Mouse (Mus musculus) forebrain, embryonic 16.5 days (tissue): ENCODE results near the gene 4930407I10Rik. TPM values are rescaled to one million over a fixed set of nuclear protein-coding genes. Genes with fewer than 3 reads are reported as not detected.
A peak's percentile ranks its signal among the peaks of the same experiment; 100 is the strongest.

Experiments
- ATAC-seq: fragments of 200-750 bp; cut with Nextera tagmentation; 2 replicates; pipeline ENCODE4 v1.8.0; 2017; ENCODE audit warnings: mild to moderate bottlenecking, moderate library complexity
- H3K27ac ChIP-seq: fragments of 300-500 bp; sonication (generic); 2 replicates; pipeline ENCODE4 v1.5.1; 2014; ENCODE audit warnings: low read length, control low read depth
- H3K27me3 ChIP-seq: fragments of 300-500 bp; sonication (generic); replicated peaks from 2 replicates; pipeline ENCODE4 v1.6.1; 2014; ENCODE audit warnings: low read length; ENCODE audit not compliant: control insufficient read depth, insufficient read depth
- H3K36me3 ChIP-seq: fragments of 300-500 bp; sonication (generic); 2 replicates; pipeline ENCODE4 v1.6.1; 2014; ENCODE audit not compliant: control insufficient read depth, insufficient read depth
- H3K4me1 ChIP-seq: fragments of 300-500 bp; sonication (generic); replicated peaks from 2 replicates; pipeline ENCODE4 v1.6.1; 2014; ENCODE audit warnings: low read length; ENCODE audit not compliant: control insufficient read depth, insufficient read depth
- H3K4me2 ChIP-seq: fragments of 300-500 bp; sonication (generic); 2 replicates; pipeline ENCODE4 v1.6.1; 2014; ENCODE audit warnings: mild to moderate bottlenecking, low read length, control low read depth
- H3K4me3 ChIP-seq: fragments of 300-500 bp; sonication (generic); replicated peaks from 2 replicates; pipeline ENCODE4 v1.5.1; 2014; ENCODE audit warnings: mild to moderate bottlenecking, low read length, control low read depth
- H3K9ac ChIP-seq: fragments of 300-500 bp; sonication (generic); replicated peaks from 2 replicates; pipeline ENCODE4 v1.6.1; 2014; ENCODE audit warnings: low read depth, low read length, control low read depth
- H3K9me3 ChIP-seq: fragments of 300-500 bp; sonication (generic); 2 replicates; pipeline ENCODE4 v1.6.1; 2016; ENCODE audit warnings: low read length; ENCODE audit not compliant: control insufficient read depth
- WGBS: fragments of 180-500 bp; shearing (Covaris S2); extraction: QIAGEN DNeasy Blood & Tissue Kit; methylation state at CpG from one replicate; pipeline ENCODE4 v1.1.7; 2014; 5-methylcytosine and 5-hydroxymethylcytosine counted together
- polyA plus RNA-seq: library from polyadenylated mRNA; unstranded; fragments of >200 nt; fragmentation: Nextera tagmentation; extraction: Ambion mirVana; gene quantifications from 2 replicates; pipeline ENCODE4 v1.2.1, GENCODE M21; 2015

4930407I10Rik gene
- polyA plus RNA-seq, 1 experiment from 2014 or later: not detected

GRCm38 (mm10) chr15:82022535-82023088, 36.3 kb upstream of the 4930407I10Rik start:
- 89% methylated on average over 13 of the region's 13 CpGs for WGBS
- peaks cover 34% of the 10 kb centered on the region for H3K36me3 ChIP-seq
- no peak for ATAC-seq

GRCm38 (mm10) chr15:82023965-82024635, 34.9 kb upstream of the 4930407I10Rik start:
- no peak for ATAC-seq
- peaks cover 35% of the 10 kb centered on the region for H3K36me3 ChIP-seq
- WGBS: 89% methylated on average over 6 of the region's 6 CpGs
- H3K9ac ChIP-seq: no peak overlapping the region
- no peaks in the 10 kb centered on the region for H3K27me3 ChIP-seq
- no peaks in the 10 kb centered on the region for H3K9me3 ChIP-seq
- H3K4me2 ChIP-seq: no peak overlapping the region
- H3K27ac ChIP-seq: no peak overlapping the region
- no peaks in the 10 kb centered on the region for H3K4me1 ChIP-seq
- H3K4me3 ChIP-seq: no peak overlapping the region

More at GRCm38 (mm10) chr15:82022535-82023088, 36.3 kb upstream of the 4930407I10Rik start:
- Histone ChIP-seq H3K4me1 (no peaks in the 10 kb centered on the region; the same call in 1 of the 2 replicates), H3K9me3 (no peaks in the 10 kb centered on the region), H3K9ac (no peak overlapping the region), H3K27me3 (no peaks in the 10 kb centered on the region), H3K4me2 (no peak overlapping the region), H3K4me3 (no peak overlapping the region), H3K27ac (no peak overlapping the region)

- no peak for ATAC-seq
- Histone ChIP-seq H3K36me3 (peaks cover 36% of the 10 kb centered on the region), H3K27me3 (no peaks in the 10 kb centered on the region), H3K4me2 (no peak overlapping the region), H3K9me3 (no peaks in the 10 kb centered on the region), H3K4me3 (no peak overlapping the region), H3K9ac (no peak overlapping the region), H3K4me1 (no peaks in the 10 kb centered on the region), H3K27ac (no peak overlapping the region)
- 95% methylated on average over 7 of the region's 7 CpGs for WGBS
Observed at GRCm38 (mm10) chr15:82027276-82027675, 31.7 kb upstream of the 4930407I10Rik start.

GRCm38 (mm10) chr15:82027726-82028125, 31.2 kb upstream of the 4930407I10Rik start:
- no peak for ATAC-seq
- Histone ChIP-seq H3K4me3 (no peak overlapping the region), H3K9ac (no peak overlapping the region), H3K36me3 (peaks cover 33% of the 10 kb centered on the region), H3K4me2 (no peak overlapping the region), H3K27ac (no peak overlapping the region), H3K4me1 (no peaks in the 10 kb centered on the region), H3K9me3 (no peaks in the 10 kb centered on the region), H3K27me3 (no peaks in the 10 kb centered on the region)
- 94% methylated on average over 7 of the region's 7 CpGs for WGBS

GRCm38 (mm10) chr15:82032386-82032785, 26.6 kb upstream of the 4930407I10Rik start:
- Histone ChIP-seq H3K9ac (no peak overlapping the region), H3K9me3 (no peaks in the 10 kb centered on the region), H3K4me3 (no peak overlapping the region), H3K36me3 (peaks cover 6% of the 10 kb centered on the region), H3K27me3 (no peaks in the 10 kb centered on the region), H3K4me1 (no peaks in the 10 kb centered on the region), H3K27ac (no peak overlapping the region), H3K4me2 (no peak overlapping the region)
- WGBS: 91% methylated on average over 7 of the region's 7 CpGs
- ATAC-seq: no peak

GRCm38 (mm10) chr15:82033762-82034161, 25.2 kb upstream of the 4930407I10Rik start, which contains the start of gene Desi1:
Gene Desi1 (minus strand): TSS chr15:82033862.
- H3K4me1 ChIP-seq: no peaks in the 10 kb centered on the region
- H3K4me2 ChIP-seq: no peak within 1 kb of the TSS
- H3K4me3 ChIP-seq: no peak within 1 kb of the TSS
- no peak for ATAC-seq
- peaks cover 13% of the 10 kb centered on the region for H3K36me3 ChIP-seq
- H3K27ac ChIP-seq: no peak within 1 kb of the TSS
- WGBS: 92% methylated on average over 4 of the region's 4 CpGs
- H3K27me3 ChIP-seq: no peaks in the 10 kb centered on the region
- no peaks in the 10 kb centered on the region for H3K9me3 ChIP-seq
- no peak within 1 kb of the TSS for H3K9ac ChIP-seq

GRCm38 (mm10) chr15:82035904-82036689, 22.9 kb upstream of the 4930407I10Rik start:
- Histone ChIP-seq H3K27ac (no peak overlapping the region), H3K4me2 (no peak overlapping the region), H3K36me3 (peaks cover 14% of the 10 kb centered on the region), H3K9ac (no peak overlapping the region), H3K4me3 (no peak overlapping the region), H3K4me1 (no peaks in the 10 kb centered on the region), H3K27me3 (no peaks in the 10 kb centered on the region), H3K9me3 (no peaks in the 10 kb centered on the region)
- ATAC-seq: no peak
- WGBS: 82% methylated on average over 12 of the region's 12 CpGs

GRCm38 (mm10) chr15:82040650-82041049, 18.3 kb upstream of the 4930407I10Rik start:
- Histone ChIP-seq H3K9ac (no peak overlapping the region), H3K36me3 (peaks cover 21% of the 10 kb centered on the region), H3K27me3 (no peaks in the 10 kb centered on the region), H3K4me2 (no peak overlapping the region), H3K4me3 (no peak overlapping the region), H3K4me1 (peaks cover 7% of the 10 kb centered on the region), H3K9me3 (no peaks in the 10 kb centered on the region), H3K27ac (no peak overlapping the region)
- peak; percentile 76 for ATAC-seq
- WGBS: 96% methylated on average over 1 of the region's 1 CpGs

GRCm38 (mm10) chr15:82044166-82044784, 14.7 kb upstream of the 4930407I10Rik start:
- H3K4me2 ChIP-seq: no peak overlapping the region
- 98% methylated on average over 7 of the region's 7 CpGs for WGBS
- H3K4me3 ChIP-seq: no peak overlapping the region
- H3K27ac ChIP-seq: no peak overlapping the region
- no peaks in the 10 kb centered on the region for H3K27me3 ChIP-seq
- peaks cover 20% of the 10 kb centered on the region for H3K4me1 ChIP-seq
- no peak overlapping the region for H3K9ac ChIP-seq
- H3K36me3 ChIP-seq: peaks cover 10% of the 10 kb centered on the region
- H3K9me3 ChIP-seq: no peaks in the 10 kb centered on the region
- ATAC-seq: no peak
